Mouse (Mus musculus): ENCODE measurements around the gene Arhgap29. TPM values are rescaled to one million over a fixed set of nuclear protein-coding genes. Genes with fewer than 3 reads are reported as not detected.
A peak's percentile ranks its signal among the peaks of the same experiment; 100 is the strongest.

The Arhgap29 gene
- 51.8 and 56.0 TPM in 2 replicates for polyA plus RNA-seq (2016; fragmentation: Nextera tagmentation; extraction: Ambion mirVana)

GRCm38 (mm10) chr3:121952041-121952591 lies at the start of gene Arhgap29:
Gene Arhgap29, plus strand, starts transcription at chr3:121952541.
- no peak for ATAC-seq (ENCODE audit: insufficient number of reproducible peaks, insufficient read depth, low FRiP score, low TSS enrichment)

GRCm38 (mm10) chr3:121902729-121903128 lies 49.6 kb upstream of the Arhgap29 start:
- Histone ChIP-seq H3K27ac (no peak overlapping the region), H3K9me3 (no peaks in the 10 kb centered on the region), H3K4me2 (replicated peaks) (no peak overlapping the region), H3K27me3 (no peaks in the 10 kb centered on the region), H3K36me3 (no peaks in the 10 kb centered on the region), H3K4me3 (no peak overlapping the region), H3K4me1 (peaks cover 12% of the 10 kb centered on the region), H3K9ac (no peak overlapping the region)
- WGBS = 67% methylated on average over 5 of the region's 5 CpGs
- no peak for ATAC-seq (ENCODE audit: insufficient number of reproducible peaks, insufficient read depth, low FRiP score, low TSS enrichment)

More at GRCm38 (mm10) chr3:121952041-121952591, at the start of gene Arhgap29:
- Histone ChIP-seq H3K4me3 (peak within 1 kb of the TSS; percentile 68), H3K27me3 (peaks cover 7% of the 10 kb centered on the region; the same call in 1 of the 2 replicates), H3K27ac (0 out of 2 replicates have a peak within 1 kb of the TSS, but pooled peaks have one; percentile 30), H3K4me1 (no peaks in the 10 kb centered on the region), H3K4me2 (replicated peaks) (peak within 1 kb of the TSS; percentile 78), H3K9me3 (0 out of 2 replicates have a peak, but pooled peaks cover 3% of the 10 kb centered on the region), H3K9ac (peak within 1 kb of the TSS; percentile 67), H3K36me3 (no peaks in the 10 kb centered on the region)
- 87% methylated on average over 8 of the region's 8 CpGs for WGBS

GRCm38 (mm10) chr3:121903286-121903685 lies 49.1 kb upstream of the Arhgap29 start:
- Histone ChIP-seq H3K4me2 (replicated peaks) (no peak overlapping the region), H3K27ac (no peak overlapping the region), H3K9me3 (no peaks in the 10 kb centered on the region), H3K36me3 (no peaks in the 10 kb centered on the region), H3K4me3 (no peak overlapping the region), H3K27me3 (no peaks in the 10 kb centered on the region), H3K9ac (no peak overlapping the region), H3K4me1 (peaks cover 12% of the 10 kb centered on the region)
- no peak for ATAC-seq (ENCODE audit: insufficient number of reproducible peaks, insufficient read depth, low FRiP score, low TSS enrichment)
- WGBS = 47% methylated on average over 4 of the region's 4 CpGs

- no peaks in the 10 kb centered on the region for H3K27me3 ChIP-seq
- no peaks in the 10 kb centered on the region for H3K36me3 ChIP-seq
- peaks cover 12% of the 10 kb centered on the region for H3K4me1 ChIP-seq
- no peak for ATAC-seq (ENCODE audit: insufficient number of reproducible peaks, insufficient read depth, low FRiP score, low TSS enrichment)
- H3K4me2 ChIP-seq (replicated peaks) = no peak overlapping the region
- no peak overlapping the region for H3K4me3 ChIP-seq
- no peak overlapping the region for H3K27ac ChIP-seq
- no peaks in the 10 kb centered on the region for H3K9me3 ChIP-seq
- WGBS = 52% methylated on average over 8 of the region's 8 CpGs
- H3K9ac ChIP-seq = no peak overlapping the region
Observed at GRCm38 (mm10) chr3:121903695-121904094, 48.6 kb upstream of the Arhgap29 start.

DNA sequence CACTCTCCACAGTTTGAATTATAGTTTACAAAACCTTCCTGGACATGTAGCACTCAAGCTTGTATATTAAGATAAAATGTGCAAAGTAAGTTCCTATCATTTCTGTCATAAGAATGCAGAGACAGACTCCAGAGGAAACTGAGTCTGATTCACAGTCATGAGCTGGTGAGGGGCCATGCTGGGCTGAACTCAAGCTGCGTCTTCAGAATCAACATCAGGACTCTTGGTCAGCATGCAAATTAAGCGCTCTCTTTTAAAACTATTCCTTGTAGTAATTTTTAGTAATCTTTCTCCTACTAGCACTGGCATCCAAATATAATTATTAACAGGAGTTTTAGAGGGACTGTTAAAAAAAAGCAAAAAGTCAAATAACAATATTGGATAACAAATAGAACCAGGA lies 47.9 kb upstream of the Arhgap29 start:
- ATAC-seq (ENCODE audit: insufficient number of reproducible peaks, insufficient read depth, low FRiP score, low TSS enrichment) = no peak
- Histone ChIP-seq H3K27me3 (no peaks in the 10 kb centered on the region), H3K9ac (no peak overlapping the region), H3K36me3 (no peaks in the 10 kb centered on the region), H3K4me1 (peaks cover 12% of the 10 kb centered on the region), H3K27ac (no peak overlapping the region), H3K9me3 (no peaks in the 10 kb centered on the region), H3K4me2 (replicated peaks) (no peak overlapping the region), H3K4me3 (no peak overlapping the region)
- WGBS = 77% methylated on average over 2 of the region's 2 CpGs

DNA sequence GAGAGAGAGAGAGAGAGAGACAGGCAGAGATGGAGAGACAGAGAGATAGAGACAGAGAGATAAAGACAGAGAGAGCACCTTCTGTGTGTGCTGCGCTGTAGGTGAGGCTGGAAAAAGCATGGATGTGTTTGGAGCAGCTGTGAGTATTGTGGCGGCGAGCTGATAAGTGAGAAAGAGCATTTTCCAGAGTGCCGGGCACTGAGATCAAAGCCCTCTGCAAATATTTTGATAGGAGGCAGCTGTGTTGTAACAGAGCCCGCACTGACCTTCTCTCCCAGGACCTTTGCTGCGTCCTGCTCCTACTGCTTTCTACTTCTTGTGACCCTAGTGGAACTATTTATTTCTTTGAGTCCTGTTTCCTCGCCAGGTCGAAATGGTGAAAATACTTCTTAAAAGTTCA lies 45.7 kb upstream of the Arhgap29 start:
- no peak overlapping the region for H3K9ac ChIP-seq
- ATAC-seq (ENCODE audit: insufficient number of reproducible peaks, insufficient read depth, low FRiP score, low TSS enrichment) = no peak
- peaks cover 12% of the 10 kb centered on the region for H3K4me1 ChIP-seq
- 30% methylated on average over 8 of the region's 8 CpGs for WGBS
- H3K9me3 ChIP-seq = no peaks in the 10 kb centered on the region
- no peak overlapping the region for H3K4me3 ChIP-seq
- no peak overlapping the region for H3K4me2 ChIP-seq (replicated peaks)
- no peaks in the 10 kb centered on the region for H3K27me3 ChIP-seq
- no peak overlapping the region for H3K27ac ChIP-seq
- H3K36me3 ChIP-seq = no peaks in the 10 kb centered on the region

- H3K4me1 ChIP-seq = no peaks in the 10 kb centered on the region; the same call in 1 of the 2 replicates
- no peak overlapping the region for H3K9ac ChIP-seq
- no peak overlapping the region for H3K4me2 ChIP-seq (replicated peaks)
- no peak overlapping the region for H3K27ac ChIP-seq
- H3K4me3 ChIP-seq = no peak overlapping the region
- no peaks in the 10 kb centered on the region for H3K9me3 ChIP-seq
- no peaks in the 10 kb centered on the region for H3K36me3 ChIP-seq
- H3K27me3 ChIP-seq = no peaks in the 10 kb centered on the region
- 38% methylated on average over 3 of the region's 3 CpGs for WGBS
- ATAC-seq (ENCODE audit: insufficient number of reproducible peaks, insufficient read depth, low FRiP score, low TSS enrichment) = no peak
Observed at GRCm38 (mm10) chr3:121909155-121909554, 43.2 kb upstream of the Arhgap29 start.

DNA sequence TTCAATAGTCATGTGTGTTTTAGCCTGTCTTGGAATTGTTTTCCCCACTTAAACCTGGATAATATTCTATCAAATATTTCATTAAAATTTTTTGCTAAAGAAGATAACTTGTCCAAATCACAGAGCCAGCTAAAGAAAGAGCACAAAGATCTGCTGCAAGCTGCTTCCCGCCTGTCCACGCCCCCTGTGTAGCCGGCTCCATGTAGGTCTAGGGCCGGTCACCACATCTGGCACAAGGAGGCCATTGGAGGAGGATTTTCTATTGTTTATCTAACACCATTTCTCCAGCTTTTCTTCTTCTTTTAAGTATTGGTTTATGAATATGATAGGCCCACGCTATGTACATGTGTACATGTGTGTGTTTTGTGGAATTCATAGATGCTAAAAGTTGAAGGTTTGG lies 38.9 kb upstream of the Arhgap29 start:
- Histone ChIP-seq H3K4me2 (replicated peaks) (no peak overlapping the region), H3K27me3 (no peaks in the 10 kb centered on the region), H3K4me3 (no peak overlapping the region), H3K4me1 (peaks cover 4% of the 10 kb centered on the region; the same call in 1 of the 2 replicates), H3K9me3 (no peaks in the 10 kb centered on the region), H3K36me3 (no peaks in the 10 kb centered on the region), H3K9ac (no peak overlapping the region), H3K27ac (no peak overlapping the region)
- no peak for ATAC-seq (ENCODE audit: insufficient number of reproducible peaks, insufficient read depth, low FRiP score, low TSS enrichment)
- WGBS = 77% methylated on average over 5 of the region's 5 CpGs

- no peak for ATAC-seq (ENCODE audit: insufficient number of reproducible peaks, insufficient read depth, low FRiP score, low TSS enrichment)
- Histone ChIP-seq H3K4me2 (replicated peaks) (no peak overlapping the region), H3K4me3 (no peak overlapping the region), H3K9ac (no peak overlapping the region), H3K27me3 (no peaks in the 10 kb centered on the region), H3K9me3 (no peaks in the 10 kb centered on the region), H3K27ac (0 out of 2 replicates have a peak overlapping the region, but pooled peaks have one; percentile 36), H3K4me1 (peaks cover 4% of the 10 kb centered on the region; the same call in 1 of the 2 replicates), H3K36me3 (no peaks in the 10 kb centered on the region)
- 57% methylated on average over 13 of the region's 13 CpGs for WGBS
Observed at GRCm38 (mm10) chr3:121914459-121915185, 37.7 kb upstream of the Arhgap29 start.

GRCm38 (mm10) chr3:121915191-121915590 lies 37.1 kb upstream of the Arhgap29 start:
- Histone ChIP-seq H3K9me3 (no peaks in the 10 kb centered on the region), H3K4me3 (no peak overlapping the region), H3K9ac (no peak overlapping the region), H3K27me3 (no peaks in the 10 kb centered on the region), H3K4me1 (peaks cover 4% of the 10 kb centered on the region; the same call in 1 of the 2 replicates), H3K36me3 (no peaks in the 10 kb centered on the region), H3K27ac (no peak overlapping the region), H3K4me2 (replicated peaks) (no peak overlapping the region)
- no peak for ATAC-seq (ENCODE audit: insufficient number of reproducible peaks, insufficient read depth, low FRiP score, low TSS enrichment)
- 85% methylated on average over 6 of the region's 6 CpGs for WGBS

GRCm38 (mm10) chr3:121916802-121917532 lies 35.4 kb upstream of the Arhgap29 start:
- WGBS = 86% methylated on average over 5 of the region's 5 CpGs
- no peak overlapping the region for H3K27ac ChIP-seq
- H3K36me3 ChIP-seq = no peaks in the 10 kb centered on the region
- no peaks in the 10 kb centered on the region for H3K27me3 ChIP-seq
- no peak for ATAC-seq (ENCODE audit: insufficient number of reproducible peaks, insufficient read depth, low FRiP score, low TSS enrichment)
- H3K4me2 ChIP-seq (replicated peaks) = no peak overlapping the region
- H3K9me3 ChIP-seq = no peaks in the 10 kb centered on the region
- H3K4me3 ChIP-seq = no peak overlapping the region
- H3K4me1 ChIP-seq = peaks cover 4% of the 10 kb centered on the region; the same call in 1 of the 2 replicates
- H3K9ac ChIP-seq = no peak overlapping the region

Measured in embryonic facial prominence, embryonic 12.5 days (tissue).